Mouse (Mus musculus) hindbrain, embryonic 16.5 days (tissue): Measurements from ENCODE around the gene Srgap3. TPM values are rescaled to one million over a fixed set of nuclear protein-coding genes. Genes with fewer than 3 reads are reported as not detected.
A peak's percentile ranks its signal among the peaks of the same experiment; 100 is the strongest.

Experiments
- ATAC-seq: fragments of 200-750 bp; cut with Nextera tagmentation; 2 replicates; pipeline ENCODE4 v1.8.0; 2017; ENCODE audit warnings: moderate TSS enrichment, moderate library complexity
- H3K27ac ChIP-seq: fragments of 300-500 bp; sonication (generic); 2 replicates; pipeline ENCODE4 v1.5.1; 2014; ENCODE audit warnings: low read depth, mild to moderate bottlenecking, control low read depth, low read length, moderate library complexity
- H3K27me3 ChIP-seq: fragments of 300-500 bp; sonication (generic); replicated peaks from 2 replicates; pipeline ENCODE4 v1.6.1; 2014; ENCODE audit warnings: low read length; ENCODE audit not compliant: control insufficient read depth, insufficient read depth
- H3K36me3 ChIP-seq: fragments of 300-500 bp; sonication (generic); 2 replicates; pipeline ENCODE4 v1.6.1; 2014; ENCODE audit warnings: mild to moderate bottlenecking, low read length, moderate library complexity, mixed read lengths; ENCODE audit not compliant: control insufficient read depth, insufficient read depth
- H3K4me1 ChIP-seq: fragments of 300-500 bp; sonication (generic); 2 replicates; pipeline ENCODE4 v1.6.1; 2014; ENCODE audit warnings: low read depth, low read length; ENCODE audit not compliant: control insufficient read depth, insufficient read depth
- H3K4me2 ChIP-seq: fragments of 300-500 bp; sonication (generic); 2 replicates; pipeline ENCODE4 v1.6.1; 2014; ENCODE audit warnings: mild to moderate bottlenecking, low read length, control low read depth, moderate library complexity
- H3K4me3 ChIP-seq: fragments of 300-500 bp; sonication (generic); 2 replicates; pipeline ENCODE4 v1.5.1; 2014; ENCODE audit warnings: mild to moderate bottlenecking, low read length, control low read depth, moderate library complexity
- H3K9ac ChIP-seq: fragments of 300-500 bp; sonication (generic); 2 replicates; pipeline ENCODE4 v1.6.1; 2014; ENCODE audit warnings: low read depth, mild to moderate bottlenecking, control low read depth, low read length, moderate library complexity
- H3K9me3 ChIP-seq: fragments of 300-500 bp; sonication (generic); 2 replicates; pipeline ENCODE4 v1.6.1; 2014; ENCODE audit warnings: mild to moderate bottlenecking, low read length, moderate library complexity; ENCODE audit not compliant: control insufficient read depth
- WGBS: fragments of 180-500 bp; shearing (Covaris S2); extraction: QIAGEN DNeasy Blood & Tissue Kit; methylation state at CpG from one replicate; pipeline ENCODE4 v1.1.7; 2014; 5-methylcytosine and 5-hydroxymethylcytosine counted together
- polyA plus RNA-seq: library from polyadenylated mRNA; unstranded; fragments of >200 nt; fragmentation: Nextera tagmentation; extraction: Ambion mirVana; gene quantifications from 2 replicates; pipeline ENCODE4 v1.2.1, GENCODE M21; 2015

Gene Srgap3
- polyA plus RNA-seq, 1 experiment from 2014 or later, result 27.0 TPM

DNA sequence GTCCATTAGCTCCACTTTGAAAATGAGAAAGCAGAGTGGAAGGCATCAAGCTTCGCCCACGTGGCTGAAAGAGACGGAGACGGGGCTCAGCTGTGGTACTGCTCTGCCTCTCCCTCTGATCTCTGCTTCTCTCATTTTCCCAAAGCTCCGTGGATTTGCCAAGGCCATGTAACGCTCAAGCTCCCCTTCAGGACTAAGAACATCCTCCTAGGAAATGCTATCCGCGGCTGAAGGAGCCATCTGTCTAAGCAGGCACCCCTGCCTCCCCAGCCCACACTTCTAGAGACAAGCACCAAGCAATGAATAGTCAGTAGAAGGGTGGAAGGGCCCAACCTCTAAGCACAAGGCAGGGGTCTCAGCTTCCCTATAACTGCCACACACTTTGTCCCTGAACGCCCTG, 138.3 kb downstream of the Srgap3 start:
- H3K9me3 ChIP-seq, result no peaks in the 10 kb centered on the region
- 48% methylated on average over 9 of the region's 9 CpGs for WGBS
- 0 out of 2 replicates have a peak overlapping the region, but pooled peaks have one; percentile 20 for H3K9ac ChIP-seq
- H3K36me3 ChIP-seq, result no peaks in the 10 kb centered on the region
- H3K4me3 ChIP-seq, result no peak overlapping the region
- no peaks in the 10 kb centered on the region for H3K27me3 ChIP-seq
- H3K4me1 ChIP-seq, result peaks cover 27% of the 10 kb centered on the region
- no peak for ATAC-seq
- peak overlapping the region; percentile 82 for H3K27ac ChIP-seq
- no peak overlapping the region for H3K4me2 ChIP-seq

DNA sequence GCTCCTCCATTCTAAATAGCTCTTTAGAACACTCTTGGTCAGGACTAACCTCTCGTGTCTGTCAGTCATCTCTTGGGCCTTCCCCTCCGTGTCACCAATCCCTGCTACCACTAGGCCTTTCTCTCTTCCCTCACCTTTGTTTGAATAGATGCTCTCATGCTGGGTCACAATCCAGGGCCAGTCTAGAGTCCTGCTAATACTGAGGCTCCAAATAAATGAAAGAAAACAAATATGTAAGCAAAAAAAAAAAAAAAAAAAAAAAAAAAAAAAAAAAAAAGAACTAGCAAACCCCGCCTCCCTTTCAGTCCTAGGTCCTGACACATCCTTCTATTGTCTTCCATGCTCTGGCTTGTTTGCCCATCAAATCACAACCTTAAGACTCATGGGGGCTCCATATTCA, 145.1 kb downstream of the Srgap3 start:
- Histone ChIP-seq H3K27me3 (no peaks in the 10 kb centered on the region), H3K27ac (no peak overlapping the region), H3K9me3 (no peaks in the 10 kb centered on the region), H3K4me2 (no peak overlapping the region), H3K9ac (no peak overlapping the region), H3K4me3 (no peak overlapping the region), H3K4me1 (no peaks in the 10 kb centered on the region), H3K36me3 (no peaks in the 10 kb centered on the region)
- 82% methylated on average over 3 of the region's 3 CpGs for WGBS
- ATAC-seq, result no peak

DNA sequence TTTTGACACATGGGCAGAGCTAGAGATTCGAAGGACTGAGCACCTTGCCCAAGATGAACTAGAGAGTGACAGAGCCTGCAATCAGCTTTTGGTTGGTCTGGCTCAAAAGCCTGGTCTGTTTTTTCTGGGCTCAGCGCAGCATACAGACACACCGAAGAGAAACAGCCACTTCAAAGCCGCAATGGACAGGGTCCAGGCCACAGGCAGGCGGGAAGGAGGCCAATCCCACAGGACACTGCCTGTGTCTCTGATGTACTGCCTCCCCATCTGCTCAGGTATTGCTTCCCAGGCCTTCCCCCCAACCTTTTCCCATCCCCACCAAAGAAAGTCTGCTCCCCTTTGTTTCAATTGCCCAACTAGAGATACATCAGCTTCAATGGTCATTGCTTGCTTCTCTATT, 148.7 kb downstream of the Srgap3 start:
- Histone ChIP-seq H3K4me2 (no peak overlapping the region), H3K4me1 (no peaks in the 10 kb centered on the region), H3K9me3 (no peaks in the 10 kb centered on the region), H3K36me3 (no peaks in the 10 kb centered on the region), H3K9ac (no peak overlapping the region), H3K4me3 (no peak overlapping the region), H3K27ac (no peak overlapping the region), H3K27me3 (no peaks in the 10 kb centered on the region)
- WGBS, result 77% methylated on average over 5 of the region's 5 CpGs
- no peak for ATAC-seq

DNA sequence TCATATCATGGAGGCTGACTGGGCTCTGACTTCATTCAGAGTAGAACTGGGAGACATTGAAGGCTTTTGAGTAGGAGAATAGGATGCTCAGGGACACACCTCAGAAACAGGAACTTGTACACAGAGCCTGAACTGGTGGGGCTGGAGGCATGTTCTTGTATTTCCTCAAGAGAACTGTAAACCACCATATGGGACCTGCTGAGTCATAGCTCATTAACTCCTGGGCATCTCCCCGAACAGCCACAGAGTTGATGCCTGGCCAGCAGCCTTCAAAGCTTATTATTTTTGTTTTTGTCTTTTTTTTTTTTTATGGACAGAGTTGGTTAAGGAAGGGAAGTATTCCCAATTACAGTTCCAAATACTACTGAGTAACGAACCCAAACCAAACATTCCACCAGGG, 150.5 kb downstream of the Srgap3 start:
- Histone ChIP-seq H3K9ac (no peak overlapping the region), H3K27me3 (no peaks in the 10 kb centered on the region), H3K4me1 (no peaks in the 10 kb centered on the region), H3K4me3 (no peak overlapping the region), H3K4me2 (no peak overlapping the region), H3K36me3 (no peaks in the 10 kb centered on the region), H3K27ac (no peak overlapping the region), H3K9me3 (no peaks in the 10 kb centered on the region)
- ATAC-seq, result no peak
- 67% methylated on average over 2 of the region's 2 CpGs for WGBS

DNA sequence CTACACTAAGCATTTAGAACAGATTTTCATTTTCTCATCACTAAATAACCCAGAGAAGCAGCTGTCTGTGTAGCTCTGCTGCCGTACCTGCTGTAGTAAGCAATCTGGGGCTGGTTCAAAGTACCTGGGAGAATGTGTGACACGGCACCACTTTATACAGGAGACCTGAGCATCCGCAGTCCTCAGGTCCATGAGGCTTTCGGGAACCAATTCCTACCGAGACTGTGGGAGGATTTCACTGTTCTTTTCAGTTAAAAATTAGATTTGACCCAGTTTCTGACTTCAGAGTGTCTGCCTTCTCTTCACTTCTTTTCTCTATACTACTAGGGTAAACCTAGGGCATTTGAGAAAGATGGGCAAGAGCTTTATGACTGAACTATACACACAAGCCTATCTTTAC, 153.2 kb downstream of the Srgap3 start:
- Histone ChIP-seq H3K9me3 (no peaks in the 10 kb centered on the region), H3K9ac (no peak overlapping the region), H3K4me1 (peaks cover 9% of the 10 kb centered on the region; the same call in 1 of the 2 replicates), H3K4me2 (no peak overlapping the region), H3K36me3 (no peaks in the 10 kb centered on the region), H3K27me3 (no peaks in the 10 kb centered on the region), H3K27ac (no peak overlapping the region), H3K4me3 (no peak overlapping the region)
- 97% methylated on average over 5 of the region's 5 CpGs for WGBS
- ATAC-seq, result no peak

DNA sequence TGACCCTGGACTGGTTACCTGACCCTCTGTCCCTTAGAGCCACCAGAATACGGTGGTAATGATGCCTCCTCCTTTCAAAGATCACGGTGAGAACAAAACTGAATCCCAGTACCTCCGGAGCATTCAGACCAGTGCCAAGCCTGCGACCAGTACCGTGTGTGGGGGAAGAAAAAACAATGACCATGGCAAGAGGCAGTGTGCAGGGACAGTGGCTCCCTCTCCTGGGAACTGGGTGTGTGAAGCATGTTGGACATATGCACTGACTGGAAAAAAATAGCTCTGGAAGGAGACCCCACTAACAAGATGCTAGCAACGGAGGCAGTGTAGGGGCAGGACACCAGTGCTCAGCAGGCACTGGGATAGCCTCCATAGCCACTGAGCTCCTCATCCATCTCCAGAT, 157.2 kb downstream of the Srgap3 start:
- Histone ChIP-seq H3K4me3 (no peak overlapping the region), H3K27ac (peak overlapping the region; percentile 12; the same call in 1 of the 2 replicates), H3K4me2 (no peak overlapping the region), H3K9me3 (no peaks in the 10 kb centered on the region), H3K9ac (no peak overlapping the region), H3K36me3 (no peaks in the 10 kb centered on the region), H3K4me1 (peaks cover 16% of the 10 kb centered on the region), H3K27me3 (no peaks in the 10 kb centered on the region)
- ATAC-seq, result 0 out of 2 replicates have a peak, but pooled peaks have one; percentile 38
- 35% methylated on average over 6 of the region's 6 CpGs for WGBS

DNA sequence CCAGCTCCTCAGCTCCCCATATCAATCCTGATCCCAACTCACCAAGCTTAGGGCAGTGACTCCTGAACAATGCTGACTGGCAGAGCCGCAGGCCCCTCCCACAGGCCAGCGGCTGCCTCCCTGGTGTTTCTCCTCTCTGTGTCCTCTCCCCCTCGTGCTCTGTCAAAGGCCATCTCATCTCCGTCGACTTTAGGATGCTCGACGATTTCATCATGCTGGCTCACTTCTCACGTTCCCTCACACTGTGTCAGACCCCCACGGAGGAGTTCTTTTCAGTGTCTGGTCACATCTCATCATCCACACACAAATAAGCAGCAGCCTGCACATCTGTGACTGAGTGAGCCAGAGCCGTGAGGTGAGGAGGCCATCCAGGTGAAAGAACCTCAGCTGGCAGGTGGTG, 158.4 kb downstream of the Srgap3 start:
- H3K9me3 ChIP-seq, result no peaks in the 10 kb centered on the region
- 21% methylated on average over 10 of the region's 10 CpGs for whole genome bisulfite sequencing
- no peaks in the 10 kb centered on the region for H3K36me3 ChIP-seq
- H3K4me3 ChIP-seq, result no peak overlapping the region
- no peak overlapping the region for H3K27ac ChIP-seq
- no peak overlapping the region for H3K4me2 ChIP-seq
- ATAC-seq, result peak; percentile 47
- peaks cover 16% of the 10 kb centered on the region for H3K4me1 ChIP-seq
- no peaks in the 10 kb centered on the region for H3K27me3 ChIP-seq
- H3K9ac ChIP-seq, result no peak overlapping the region

DNA sequence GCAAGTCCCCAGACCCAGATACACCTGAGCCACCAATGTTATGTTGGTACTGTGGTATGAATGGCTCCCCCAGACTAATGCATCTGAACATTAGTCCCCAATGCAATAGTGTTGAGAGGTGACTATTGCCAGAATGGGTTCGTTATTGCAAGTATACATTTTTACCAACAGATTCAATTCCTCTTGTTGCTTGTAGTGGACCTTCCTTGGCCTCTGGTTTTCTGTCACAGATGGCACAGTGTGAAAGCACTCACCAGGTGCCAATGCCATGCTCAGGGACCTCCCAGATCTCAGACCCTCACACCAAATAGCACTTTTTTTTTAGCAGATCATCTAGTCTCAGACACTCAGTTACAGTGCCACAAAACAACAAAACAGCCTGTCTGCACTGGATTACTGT, 158.9 kb downstream of the Srgap3 start:
- WGBS, result 83% methylated on average over 1 of the region's 1 CpGs
- peaks cover 16% of the 10 kb centered on the region for H3K4me1 ChIP-seq
- no peak overlapping the region for H3K4me3 ChIP-seq
- no peak overlapping the region for H3K4me2 ChIP-seq
- H3K9me3 ChIP-seq, result no peaks in the 10 kb centered on the region
- ATAC-seq, result no peak
- no peak overlapping the region for H3K27ac ChIP-seq
- no peak overlapping the region for H3K9ac ChIP-seq
- no peaks in the 10 kb centered on the region for H3K36me3 ChIP-seq
- no peaks in the 10 kb centered on the region for H3K27me3 ChIP-seq

DNA sequence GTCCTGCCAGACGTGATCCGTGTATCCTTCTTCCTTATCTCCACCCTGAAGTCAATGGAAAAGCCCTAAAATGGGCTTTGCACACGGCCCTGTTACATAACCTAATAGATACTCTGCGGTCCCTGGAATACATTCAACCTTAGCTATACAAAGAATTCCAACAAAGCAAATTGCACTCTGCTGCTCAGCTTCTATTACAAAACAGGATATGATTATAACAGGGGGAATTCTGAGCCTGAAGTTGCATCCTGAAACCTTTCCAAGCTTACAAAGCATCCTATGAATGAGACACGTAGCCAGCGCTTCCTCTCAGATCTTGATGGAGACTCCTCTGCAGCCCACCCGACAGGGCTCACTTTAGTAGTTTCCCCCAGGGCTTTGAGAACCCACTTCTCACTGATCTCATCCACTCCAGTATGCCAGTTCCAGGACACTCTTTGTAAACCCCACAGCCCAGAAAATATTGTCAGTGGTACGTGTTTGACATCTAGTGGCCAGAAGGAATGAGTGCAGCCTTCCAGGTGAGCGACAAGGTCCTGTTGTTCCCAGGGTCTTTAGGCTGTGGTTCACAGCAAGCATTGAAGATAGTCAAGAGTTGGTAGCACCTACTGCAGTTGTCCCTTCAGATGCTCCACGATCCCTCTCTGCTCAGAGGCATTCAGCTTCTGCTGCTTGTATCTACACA, 165.5 kb downstream of the Srgap3 start:
- H3K27ac ChIP-seq, result no peak overlapping the region

More for the DNA sequence above, 165.5 kb downstream of the Srgap3 start:
- no peak overlapping the region for H3K4me3 ChIP-seq
- no peaks in the 10 kb centered on the region for H3K9me3 ChIP-seq
- 88% methylated on average over 10 of the region's 10 CpGs for WGBS
- no peak overlapping the region for H3K4me2 ChIP-seq
- no peak overlapping the region for H3K9ac ChIP-seq
- H3K27me3 ChIP-seq, result no peaks in the 10 kb centered on the region
- peaks cover 3% of the 10 kb centered on the region for H3K36me3 ChIP-seq
- H3K4me1 ChIP-seq, result no peaks in the 10 kb centered on the region
- ATAC-seq, result no peak
